Mouse (Mus musculus) kidney, adult 2 months (tissue): ENCODE measurements around the gene Rbm20. TPM values are rescaled to one million over a fixed set of nuclear protein-coding genes. Genes with fewer than 3 reads are reported as not detected.

Experiments used
- DNase-seq: peaks from one replicate; pipeline ENCODE4 v3.0.0; 2021
- H3K27ac ChIP-seq: fragments of 200-500 bp; 2 replicates; pipeline ENCODE4 v1.5.1; 2012; ENCODE audit warnings: low read depth, low read length, control low read depth, inconsistent platforms; ENCODE audit not compliant: insufficient read depth
- H3K27me3 ChIP-seq: fragments of 200-500 bp; replicated peaks from 2 replicates; pipeline ENCODE4 v1.6.1; 2012; ENCODE audit warnings: mild to moderate bottlenecking, moderate library complexity, low read length, inconsistent platforms; ENCODE audit not compliant: control insufficient read depth, insufficient read depth
- H3K36me3 ChIP-seq: fragments of 200-500 bp; 2 replicates; pipeline ENCODE4 v1.6.1; 2012; ENCODE audit warnings: mild to moderate bottlenecking, moderate library complexity, low read length, inconsistent platforms; ENCODE audit not compliant: control insufficient read depth, insufficient read depth
- H3K4me1 ChIP-seq: fragments of 200-500 bp; 2 replicates; pipeline ENCODE4 v1.6.1; 2011; ENCODE audit warnings: low read length; ENCODE audit not compliant: control insufficient read depth, insufficient read depth
- H3K4me3 ChIP-seq: fragments of 200-500 bp; 2 replicates; pipeline ENCODE4 v1.5.1; 2011; ENCODE audit warnings: mild to moderate bottlenecking, low read depth, low read length, control low read depth; ENCODE audit not compliant: insufficient read depth
- CTCF ChIP-seq: fragments of 200-500 bp; conservative IDR thresholded peaks from 2 replicates; pipeline ENCODE4 v1.5.1; 2011; ENCODE audit warnings: low read depth, mild to moderate bottlenecking, control low read depth, low read length, moderate library complexity, mixed read lengths; ENCODE audit not compliant: insufficient read depth, insufficient read length
- POLR2A ChIP-seq: fragments of 200-500 bp; IDR thresholded peaks from one replicate; pipeline ENCODE4 v1.6.1; 2011; ENCODE audit warnings: low read depth, low read length, control low read depth
- WGBS: fragments of 180-500 bp; shearing (Covaris S2); methylation state at CpG from one replicate; pipeline ENCODE4 v1.1.7; 2018; 5-methylcytosine and 5-hydroxymethylcytosine counted together
- polyA plus RNA-seq: library from polyadenylated mRNA; depleted of rRNA; stranded (reverse); fragments of >200 nt; gene quantifications from 2 replicates; pipeline ENCODE4 v1.2.3, GENCODE M21; 2012

Rbm20 gene
- polyA plus RNA-seq, 1 experiment, result 4.3 TPM

DNA sequence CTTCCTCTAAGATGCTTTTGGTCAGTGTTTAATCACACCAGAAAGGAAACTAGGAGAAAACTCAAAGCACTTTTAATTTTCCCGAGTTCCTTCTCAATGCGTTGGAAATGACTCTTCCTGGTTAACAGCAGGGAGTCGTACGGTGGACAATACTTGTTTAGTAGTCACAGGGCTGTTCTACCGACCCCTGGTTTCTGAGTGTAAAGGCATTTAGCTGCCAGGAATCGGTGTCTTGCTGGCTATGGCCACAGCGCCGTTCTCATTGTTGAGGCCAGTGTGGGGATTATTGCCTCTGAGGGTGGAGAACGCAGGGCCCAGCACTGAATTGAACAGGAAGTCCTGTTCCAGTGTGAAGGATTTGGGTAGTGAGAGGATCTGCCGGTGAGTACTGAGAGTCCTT lies 13.7 kb downstream of the Rbm20 start:
- H3K27ac ChIP-seq, result no peak overlapping the region
- WGBS, result 79% methylated on average over 10 of the region's 10 CpGs
- TF ChIP-seq CTCF, result no peak
- no peak for TF ChIP-seq POLR2A
- no peaks in the 10 kb centered on the region for H3K4me1 ChIP-seq
- H3K4me3 ChIP-seq, result no peak overlapping the region
- no peaks in the 10 kb centered on the region for H3K27me3 ChIP-seq
- no peaks in the 10 kb centered on the region for H3K36me3 ChIP-seq
- DNase-seq, result no peak

DNA sequence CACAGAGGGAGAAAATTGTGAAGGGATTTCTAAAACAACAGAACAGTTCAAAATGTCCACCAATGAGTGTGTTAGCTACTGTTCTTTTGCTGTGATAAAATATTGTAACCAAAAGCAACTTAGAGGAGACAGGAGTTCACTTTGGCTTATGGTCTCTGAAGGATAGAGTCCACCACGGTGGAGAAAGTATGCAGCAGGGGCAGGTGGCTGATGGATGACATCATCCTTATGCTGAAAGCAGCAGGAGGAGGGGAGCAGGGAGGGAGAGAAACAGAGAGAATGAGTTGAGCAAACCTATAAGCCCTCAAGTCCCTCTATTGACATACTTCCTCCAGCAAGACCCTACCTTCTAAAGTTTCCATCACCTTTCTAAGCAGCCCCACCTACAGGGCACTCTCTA lies 16.9 kb downstream of the Rbm20 start:
- 26% methylated on average over 1 of the region's 1 CpGs for WGBS
- Histone ChIP-seq H3K36me3 (no peaks in the 10 kb centered on the region), H3K4me1 (peaks cover 2% of the 10 kb centered on the region; the same call in 1 of the 2 replicates), H3K27ac (no peak overlapping the region), H3K27me3 (no peaks in the 10 kb centered on the region), H3K4me3 (no peak overlapping the region)
- no peak for DNase-seq
- TF ChIP-seq POLR2A (no peak), CTCF (no peak)

DNA sequence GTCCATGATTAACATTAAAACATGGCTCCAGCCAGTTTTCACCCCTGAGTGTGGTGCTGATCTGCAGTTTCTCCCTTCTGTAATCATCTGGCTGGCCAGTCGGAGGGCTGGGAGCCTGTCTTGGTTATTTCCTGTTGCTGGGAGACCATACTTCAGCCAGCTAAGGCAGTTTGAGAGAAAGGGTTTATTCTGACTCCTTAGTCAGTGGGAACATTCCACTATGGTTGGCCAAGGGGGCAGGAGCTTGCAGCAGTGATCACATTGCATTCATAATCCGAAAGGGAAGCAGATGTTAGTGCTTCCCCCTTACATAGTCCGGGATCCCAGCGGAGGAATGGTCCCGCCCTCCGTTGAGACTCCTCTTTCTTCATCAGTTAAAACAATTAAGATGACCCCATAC lies 19.0 kb downstream of the Rbm20 start:
- WGBS, result 87% methylated on average over 6 of the region's 6 CpGs
- Histone ChIP-seq H3K27ac (no peak overlapping the region), H3K4me1 (peaks cover 2% of the 10 kb centered on the region; the same call in 1 of the 2 replicates), H3K27me3 (no peaks in the 10 kb centered on the region), H3K36me3 (no peaks in the 10 kb centered on the region), H3K4me3 (no peak overlapping the region)
- TF ChIP-seq POLR2A, result no peak
- TF ChIP-seq CTCF, result no peak
- DNase-seq, result no peak

DNA sequence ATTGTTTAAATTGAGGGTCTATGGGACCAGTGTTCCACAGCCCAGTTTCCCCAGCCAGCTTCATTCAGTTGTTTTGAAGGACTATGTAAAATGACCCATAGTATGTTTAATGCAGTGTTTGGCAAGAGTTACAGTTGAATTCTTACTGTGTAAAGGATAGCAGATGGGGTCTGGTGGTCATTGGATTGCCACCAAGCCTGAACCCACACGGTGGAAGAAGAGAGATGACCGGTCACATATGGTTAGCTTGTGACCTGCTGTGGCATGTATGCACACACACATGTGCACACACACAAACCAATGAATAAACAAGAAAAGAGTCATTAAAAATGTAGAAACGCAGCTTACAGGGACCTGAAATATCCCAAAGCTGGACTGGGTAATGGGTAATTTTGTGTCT lies 19.5 kb downstream of the Rbm20 start:
- Histone ChIP-seq H3K27ac (no peak overlapping the region), H3K4me1 (peaks cover 2% of the 10 kb centered on the region; the same call in 1 of the 2 replicates), H3K36me3 (no peaks in the 10 kb centered on the region), H3K4me3 (no peak overlapping the region), H3K27me3 (no peaks in the 10 kb centered on the region)
- DNase-seq, result no peak
- 88% methylated on average over 3 of the region's 3 CpGs for WGBS
- TF ChIP-seq POLR2A, result no peak
- TF ChIP-seq CTCF, result no peak

DNA sequence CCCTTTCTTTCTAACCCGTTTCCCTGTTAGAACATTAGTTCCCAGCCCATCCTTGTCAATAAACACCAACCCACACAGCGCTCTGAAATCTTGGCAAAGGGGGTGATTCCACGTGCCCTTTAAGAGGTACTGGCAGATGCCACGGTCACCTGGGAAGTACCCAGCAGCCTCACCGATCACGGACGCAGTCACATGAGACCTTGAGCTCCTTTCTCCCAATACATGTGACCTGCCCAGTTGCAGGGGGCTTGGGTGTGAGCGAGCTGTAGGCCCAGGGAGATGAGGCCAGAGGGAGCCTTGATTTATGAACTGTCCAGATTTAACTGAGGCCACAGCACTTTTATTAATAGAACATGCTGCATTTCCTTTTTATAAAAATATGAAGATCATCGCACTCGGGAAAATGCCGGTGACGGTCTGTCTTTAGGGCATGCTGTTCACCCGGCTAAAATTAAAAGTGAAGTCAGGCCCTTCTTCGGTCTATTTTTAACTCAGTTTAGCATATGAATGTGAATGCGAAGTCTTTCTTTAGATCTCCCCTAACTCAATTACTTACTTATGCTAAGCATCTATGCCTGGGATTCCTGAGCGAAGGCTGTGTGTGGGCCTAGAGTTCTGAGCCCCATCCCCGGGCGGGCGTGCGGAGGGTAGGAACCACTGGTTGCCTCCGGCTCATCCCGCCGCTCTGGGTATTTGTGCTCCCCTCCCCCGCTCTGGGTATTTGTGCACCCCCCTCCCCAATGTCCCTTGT lies 20.4 kb downstream of the Rbm20 start:
- H3K27me3 ChIP-seq, result no peaks in the 10 kb centered on the region
- no peak overlapping the region for H3K27ac ChIP-seq
- H3K4me3 ChIP-seq, result no peak overlapping the region
- peak; percentile 5 for DNase-seq
- no peaks in the 10 kb centered on the region for H3K36me3 ChIP-seq
- H3K4me1 ChIP-seq, result peaks cover 2% of the 10 kb centered on the region; the same call in 1 of the 2 replicates
- TF ChIP-seq POLR2A (no peak), CTCF (no peak)
- 65% methylated on average over 24 of the region's 24 CpGs for WGBS

DNA sequence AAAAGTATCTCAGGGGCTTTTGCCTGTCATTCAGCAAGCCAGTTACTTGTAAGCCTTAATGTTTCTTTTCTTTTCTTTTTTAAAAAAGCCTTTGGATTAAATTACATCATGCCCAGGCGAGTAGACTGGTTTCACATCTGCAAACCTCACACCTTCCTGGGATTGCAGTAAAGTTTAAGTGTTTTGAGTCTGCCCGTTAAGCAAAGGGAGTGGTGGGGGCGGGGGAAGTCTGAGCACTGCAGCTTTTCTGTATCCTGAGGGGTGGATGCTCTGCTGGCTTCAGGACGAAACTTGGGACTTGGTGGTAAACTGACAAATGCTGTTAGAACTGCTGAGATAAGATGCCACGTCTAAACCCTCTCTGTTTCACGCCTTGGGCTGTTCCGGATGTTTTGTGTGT lies 22.6 kb downstream of the Rbm20 start:
- H3K27ac ChIP-seq, result no peak overlapping the region
- DNase-seq, result no peak
- no peaks in the 10 kb centered on the region for H3K36me3 ChIP-seq
- H3K27me3 ChIP-seq, result no peaks in the 10 kb centered on the region
- TF ChIP-seq POLR2A, result no peak
- no peak for TF ChIP-seq CTCF
- WGBS, result 47% methylated on average over 7 of the region's 7 CpGs
- no peak overlapping the region for H3K4me3 ChIP-seq
- peaks cover 2% of the 10 kb centered on the region; the same call in 1 of the 2 replicates for H3K4me1 ChIP-seq

DNA sequence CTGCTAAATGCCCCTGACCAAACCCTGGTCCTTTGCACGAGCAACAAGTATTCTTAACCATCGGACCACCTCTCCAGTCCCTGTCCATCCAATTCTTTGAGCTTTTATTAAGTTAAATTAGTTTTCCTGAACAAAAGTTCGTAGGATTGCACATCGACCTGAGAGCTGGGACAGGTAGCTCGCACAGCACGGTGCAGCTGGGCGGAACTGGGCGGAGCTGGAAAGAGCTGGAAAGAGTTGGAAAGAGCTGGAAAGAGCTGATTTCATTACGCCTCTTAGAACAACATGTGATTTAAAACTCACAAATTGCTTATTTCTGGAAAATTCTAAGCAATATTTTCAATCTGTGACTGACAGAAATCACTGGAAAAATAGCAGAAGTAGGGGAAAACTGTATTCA lies 24.3 kb downstream of the Rbm20 start:
- Histone ChIP-seq H3K27me3 (no peaks in the 10 kb centered on the region), H3K27ac (no peak overlapping the region), H3K4me1 (peaks cover 2% of the 10 kb centered on the region; the same call in 1 of the 2 replicates), H3K4me3 (no peak overlapping the region), H3K36me3 (no peaks in the 10 kb centered on the region)
- 78% methylated on average over 9 of the region's 9 CpGs for WGBS
- DNase-seq, result no peak
- TF ChIP-seq CTCF (no peak), POLR2A (no peak)
